Mouse (Mus musculus) natural killer cell, adult 2 months (primary cell): ENCODE measurements around the gene Ufl1.
"Not testable (repeated sequence)": the region's sequence is repeated elsewhere in the genome, so short reads cannot be mapped to it uniquely, and the experiment has no call there.

Experiments
- DNase-seq, 2 experiments: peaks; one replicate each; pipeline ENCODE4 v3.0.0; 2022; ENCODE audit warnings: low spot score in 2 of 2

The Ufl1 gene

GRCm38 (mm10) chr4:25281671-25282038 is at the start of gene Ufl1:
TSS of gene Ufl1 (minus strand) at chr4:25281821.
- DNase-seq, result peak; percentile 77 to 83

DNA sequence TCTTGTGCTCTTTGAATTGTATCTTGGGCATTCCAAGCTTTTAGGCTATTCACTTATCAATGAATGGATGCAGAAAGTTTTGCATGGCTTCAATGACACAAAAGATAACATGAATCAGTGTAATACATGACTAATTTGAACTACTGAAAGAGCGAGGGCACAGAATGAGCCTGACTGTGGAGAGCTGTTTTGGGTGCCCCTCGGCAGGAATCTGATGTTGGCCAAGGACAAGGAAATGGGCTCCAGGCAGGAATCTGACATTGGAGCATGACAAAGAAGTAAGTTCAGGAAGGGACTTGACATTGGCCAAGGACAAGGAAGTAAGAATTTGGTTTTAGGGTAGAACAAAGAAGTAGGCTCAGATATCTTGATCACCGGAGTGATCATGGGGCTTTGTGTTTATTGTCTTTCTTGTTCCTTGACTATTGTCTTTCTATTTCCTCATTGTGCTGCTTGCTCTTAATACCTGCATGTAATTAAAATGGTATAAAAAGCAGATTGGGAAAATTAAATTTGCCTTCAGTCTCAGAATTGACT is 44.1 kb upstream of the Ufl1 start:
- no peak for DNase-seq

- DNase-seq, result no peak
These were observed 41.1 kb upstream of the Ufl1 start for GRCm38 (mm10) chr4:25322631-25323178.

DNA sequence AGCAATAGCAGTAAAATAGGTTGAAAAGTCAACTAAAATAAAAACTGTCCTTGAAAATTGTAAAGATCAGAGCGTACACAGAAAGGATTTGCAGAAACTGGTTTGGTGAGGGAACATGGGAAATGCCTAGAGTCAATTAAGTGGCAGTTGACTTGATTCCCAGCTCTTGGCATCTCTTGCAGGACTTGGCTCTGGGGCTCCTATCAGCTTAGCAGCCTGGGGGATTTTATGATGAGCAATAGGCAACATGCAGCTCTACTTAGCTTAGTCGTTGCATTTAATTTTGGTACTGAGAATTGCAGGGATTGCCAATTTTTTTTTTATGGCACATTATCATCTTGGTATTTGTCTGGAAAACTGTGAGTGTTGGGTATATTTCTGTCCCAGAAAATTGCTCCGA is 32.1 kb upstream of the Ufl1 start:
- no peak for DNase-seq

DNA sequence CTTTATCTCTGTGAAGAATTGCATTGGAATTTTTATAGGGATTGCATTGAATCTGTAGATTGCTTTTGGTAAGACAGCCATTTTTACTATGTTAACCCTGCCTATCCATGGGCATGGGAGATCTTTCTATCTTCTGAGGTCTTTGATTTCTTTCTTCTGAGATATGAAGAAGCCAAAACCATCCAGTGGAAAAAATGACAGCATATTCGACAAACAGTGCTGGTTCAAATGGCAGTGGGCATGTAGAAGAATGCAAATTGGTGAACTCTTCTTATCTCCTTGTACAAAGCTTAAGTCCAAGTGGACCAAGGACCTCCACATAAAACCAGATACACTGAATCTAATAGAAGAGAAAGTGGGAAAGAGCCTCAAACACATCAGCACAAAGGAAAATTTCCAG is 3.4 kb upstream of the Ufl1 start:
- not testable (repeated sequence) for DNase-seq

DNA sequence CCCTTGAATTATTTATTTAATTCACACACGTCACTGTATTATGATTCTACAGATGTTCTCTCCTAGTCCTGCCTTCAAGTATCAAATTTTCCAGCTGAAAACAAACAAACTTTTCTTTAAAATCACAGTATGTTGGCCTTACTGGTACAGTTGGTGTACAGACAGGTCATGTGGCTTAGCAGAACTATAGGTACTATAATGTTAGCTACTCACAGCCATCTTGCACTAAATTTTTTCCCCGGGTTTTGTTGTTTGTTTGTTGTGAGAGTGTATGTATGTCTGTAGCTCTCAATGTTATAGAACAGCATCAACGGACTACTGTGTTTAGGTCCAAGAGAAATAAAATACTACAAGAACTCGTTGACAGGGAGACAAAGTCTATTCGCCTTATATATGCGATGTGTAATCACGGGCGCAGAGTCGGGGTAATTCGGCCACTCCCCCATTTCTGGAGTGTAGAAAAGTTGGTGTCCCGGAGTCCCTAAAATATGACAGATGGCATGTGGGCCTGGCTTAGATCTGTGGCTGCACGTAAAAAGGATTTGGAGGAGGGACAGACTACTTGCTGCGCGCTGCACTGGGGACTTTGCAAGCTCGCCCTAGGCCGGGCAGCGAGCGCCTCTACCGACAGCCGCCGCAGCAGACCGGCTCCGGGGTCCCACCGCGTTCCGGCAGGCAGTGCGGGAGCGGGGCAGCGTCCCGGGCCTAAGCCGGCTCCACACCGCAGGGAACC is 517 bp downstream of the Ufl1 start:
- DNase-seq, result no peak

DNA sequence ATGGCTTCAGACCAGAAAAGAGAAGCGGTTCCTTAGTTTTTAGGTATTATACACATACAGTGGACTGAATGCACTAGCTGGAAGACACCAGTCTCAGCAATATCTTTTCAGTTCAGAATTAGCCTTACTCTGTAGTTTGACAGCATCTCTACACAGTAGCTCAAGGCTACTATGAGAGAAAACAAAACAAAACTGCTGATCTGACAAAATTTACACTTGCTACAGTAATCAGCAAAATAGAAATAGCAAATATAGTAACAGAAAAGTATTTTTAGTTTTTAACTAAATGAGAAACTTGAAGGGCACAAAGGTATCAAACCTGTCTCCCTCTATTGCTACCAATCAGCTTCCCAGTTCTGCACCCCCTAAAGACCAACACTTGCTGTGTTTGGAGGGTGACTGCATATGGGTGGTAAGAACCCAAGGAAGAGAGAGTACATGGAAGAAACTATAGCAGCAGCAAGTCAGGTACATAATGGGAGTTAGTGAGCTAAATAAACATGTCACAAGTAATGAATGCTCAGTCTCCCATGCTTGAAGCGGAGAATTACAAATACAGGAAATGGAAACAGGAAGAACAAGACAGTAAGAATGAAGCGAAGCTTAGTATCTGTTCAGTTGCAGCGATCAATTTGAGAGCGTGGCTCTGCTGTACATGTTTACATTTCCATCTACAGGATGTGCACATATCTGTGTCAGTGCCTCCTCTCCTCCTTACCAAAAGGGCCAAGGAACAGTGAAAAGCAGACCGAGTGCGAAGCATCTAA is 8.6 kb downstream of the Ufl1 start:
- no peak for DNase-seq

GRCm38 (mm10) chr4:25271926-25272325 is 9.7 kb downstream of the Ufl1 start:
- no peak for DNase-seq

DNA sequence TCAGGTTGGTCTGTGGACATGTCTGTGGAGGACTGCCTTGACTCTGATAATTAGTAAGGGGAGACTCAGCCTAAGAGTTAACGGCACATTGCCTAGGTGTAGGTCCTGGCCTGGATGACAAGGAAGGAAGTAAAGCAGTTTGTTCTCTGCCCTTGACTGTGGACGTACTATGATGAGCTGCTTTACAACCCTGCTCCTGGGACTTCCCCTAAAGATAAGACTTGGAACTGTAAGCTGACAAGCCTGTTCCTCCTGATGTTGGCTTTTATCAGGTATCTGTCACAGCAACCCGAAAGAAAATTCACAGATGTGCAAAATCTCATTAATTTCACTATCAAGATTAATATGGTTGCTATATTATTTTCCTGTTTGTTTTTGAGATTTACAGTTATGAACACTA is 14.5 kb downstream of the Ufl1 start:
- no peak for DNase-seq

DNA sequence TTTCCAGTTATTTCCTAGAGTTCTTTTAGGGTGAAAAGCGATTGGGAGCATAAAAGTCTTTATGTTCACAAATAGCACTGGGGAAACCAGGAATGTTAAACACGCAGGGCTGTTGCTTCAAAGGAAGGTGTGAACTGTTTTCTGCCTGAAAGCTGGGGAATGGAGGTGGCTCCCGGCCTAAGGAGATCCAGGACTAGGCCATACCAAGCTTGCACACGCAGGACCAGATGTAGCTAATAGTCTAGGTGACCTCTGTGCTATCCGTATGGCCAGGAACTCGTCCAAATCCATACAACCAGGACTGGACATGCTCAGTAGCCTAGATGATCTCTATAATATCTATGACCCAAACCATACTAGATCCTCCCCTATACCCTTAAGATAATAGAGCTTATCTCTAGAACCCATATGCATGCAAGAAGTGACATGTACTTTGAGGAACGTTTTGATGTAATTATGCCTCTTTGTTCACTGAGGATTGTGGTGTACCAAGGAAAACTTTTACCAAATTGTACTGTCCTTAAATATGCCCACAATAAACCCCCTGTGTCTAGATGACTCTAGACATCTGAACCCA is 23.7 kb downstream of the Ufl1 start:
- DNase-seq, result no peak

GRCm38 (mm10) chr4:25242776-25243175 is 38.8 kb downstream of the Ufl1 start, which contains the start of gene Fhl5:
TSS of gene Fhl5 (minus strand) at chr4:25242876.
- DNase-seq, result no peak

- DNase-seq, result not testable (repeated sequence)
These were observed 46.0 kb downstream of the Ufl1 start for GRCm38 (mm10) chr4:25235663-25236062.

- DNase-seq, result not testable (repeated sequence)
These were observed 47.9 kb downstream of the Ufl1 start for GRCm38 (mm10) chr4:25233767-25234166.

- no peak for DNase-seq
These were observed 49.1 kb downstream of the Ufl1 start for GRCm38 (mm10) chr4:25232546-25232945.

DNA sequence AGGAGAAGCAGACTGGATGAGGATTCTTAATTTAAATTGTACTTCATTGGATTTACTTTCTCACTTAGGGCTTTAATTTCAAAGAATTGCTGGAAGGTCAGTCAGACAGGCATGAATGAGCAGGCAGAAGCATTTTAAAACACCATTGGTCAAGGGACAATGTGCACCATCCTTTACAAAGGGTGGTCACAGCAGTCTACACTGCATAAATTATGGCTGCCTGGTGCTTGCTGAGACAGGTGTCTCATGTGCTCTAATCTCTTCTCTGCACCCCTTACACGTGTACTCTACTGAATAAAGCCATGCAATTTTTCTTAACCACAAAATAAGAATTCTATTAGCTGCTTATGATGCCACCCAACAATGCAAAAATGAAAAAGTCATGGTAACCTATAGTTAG is 54.1 kb downstream of the Ufl1 start:
- no peak for DNase-seq

DNA sequence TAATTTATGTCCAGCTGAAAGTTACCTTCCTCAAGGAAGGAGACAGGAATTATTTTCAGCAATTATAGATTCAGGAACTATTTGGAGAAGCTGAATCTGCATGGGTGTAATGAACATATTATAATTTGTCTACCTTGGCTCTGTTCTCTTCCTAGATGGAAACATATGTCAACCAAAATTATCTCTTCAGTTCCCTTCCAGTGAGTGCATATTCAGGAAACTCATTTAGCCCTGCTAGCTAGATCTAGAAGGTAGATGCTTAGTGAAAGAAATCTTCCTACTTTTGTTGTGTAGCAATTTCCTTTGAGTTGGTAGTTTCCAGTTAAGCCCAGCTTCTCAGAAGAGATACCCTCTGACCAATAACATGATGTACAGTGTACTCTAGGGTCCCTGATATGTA is 59.7 kb downstream of the Ufl1 start:
- DNase-seq, result no peak

- no peak for DNase-seq
These were observed 68.2 kb downstream of the Ufl1 start for GRCm38 (mm10) chr4:25213451-25213850.

DNA sequence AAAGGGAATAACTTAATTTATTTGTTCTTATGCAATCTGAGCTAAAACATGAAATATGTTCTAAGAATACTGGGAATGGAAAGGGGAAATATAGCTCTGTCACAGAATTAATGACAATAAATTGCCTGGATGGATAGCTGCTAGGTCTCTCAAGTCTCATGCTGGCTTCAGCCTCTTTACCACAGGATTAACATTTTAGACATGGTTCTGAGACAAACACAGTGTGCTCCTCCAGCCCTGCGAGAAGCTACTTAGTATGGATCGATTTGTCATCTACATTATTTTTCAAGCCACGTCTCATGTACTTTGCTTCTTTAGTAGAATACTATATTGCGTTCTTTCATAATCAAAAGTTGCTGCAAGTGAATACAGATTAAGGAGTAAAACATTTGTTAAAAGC is 75.5 kb downstream of the Ufl1 start:
- no peak for DNase-seq
